Mouse (Mus musculus) liver, embryonic 12.5 days (tissue): ENCODE data around the gene Alx3. TPM values are rescaled to one million over a fixed set of nuclear protein-coding genes. Genes with fewer than 3 reads are reported as not detected.

ENCODE experiments used
- ATAC-seq: fragments of 200-750 bp; cut with Nextera tagmentation; 2 replicates; pipeline ENCODE4 v1.8.0; 2017; ENCODE audit warnings: moderate number of reproducible peaks, mild to moderate bottlenecking, moderate library complexity
- H3K27ac ChIP-seq: fragments of 300-500 bp; sonication (generic); 2 replicates; pipeline ENCODE4 v1.5.1; 2016; ENCODE audit warnings: mild to moderate bottlenecking
- H3K27me3 ChIP-seq: fragments of 300-500 bp; sonication (generic); replicated peaks from 2 replicates; pipeline ENCODE4 v1.6.1; 2016; ENCODE audit warnings: mild to moderate bottlenecking, moderate library complexity
- H3K36me3 ChIP-seq: fragments of 300-500 bp; sonication (generic); 2 replicates; pipeline ENCODE4 v1.6.1; 2016; ENCODE audit warnings: mild to moderate bottlenecking, moderate library complexity
- H3K4me1 ChIP-seq: fragments of 300-500 bp; sonication (generic); 2 replicates; pipeline ENCODE4 v1.6.1; 2016
- H3K4me2 ChIP-seq: fragments of 300-500 bp; sonication (generic); 2 replicates; pipeline ENCODE4 v1.6.1; 2016; ENCODE audit warnings: mild to moderate bottlenecking, moderate library complexity
- H3K4me3 ChIP-seq: fragments of 300-500 bp; sonication (generic); 2 replicates; pipeline ENCODE4 v1.5.1; 2016; ENCODE audit warnings: mild to moderate bottlenecking, moderate library complexity
- H3K9ac ChIP-seq: fragments of 300-500 bp; sonication (generic); 2 replicates; pipeline ENCODE4 v1.6.1; 2016; ENCODE audit warnings: mild to moderate bottlenecking, moderate library complexity
- H3K9me3 ChIP-seq: fragments of 300-500 bp; sonication (generic); replicated peaks from 2 replicates; pipeline ENCODE4 v1.6.1; 2016; ENCODE audit warnings: mild to moderate bottlenecking, moderate library complexity
- WGBS: fragments of 180-500 bp; shearing (Covaris S2); methylation state at CpG from one replicate; pipeline ENCODE4 v1.1.7; 2016; ENCODE audit not compliant: insufficient replicate concordance; 5-methylcytosine and 5-hydroxymethylcytosine counted together
- polyA plus RNA-seq: library from polyadenylated mRNA; unstranded; fragments of >200 nt; fragmentation: Nextera tagmentation; extraction: Ambion mirVana; gene quantifications from 2 replicates; pipeline ENCODE4 v1.2.1, GENCODE M21; 2016

Alx3 gene
- 0.69 and 0.76 TPM in 2 replicates for polyA plus RNA-seq

- ATAC-seq: no peak
Observed at GRCm38 (mm10) chr3:107594662-107595263, at the start of gene Alx3. Alx3 (plus strand) TSS chr3:107595031.

DNA sequence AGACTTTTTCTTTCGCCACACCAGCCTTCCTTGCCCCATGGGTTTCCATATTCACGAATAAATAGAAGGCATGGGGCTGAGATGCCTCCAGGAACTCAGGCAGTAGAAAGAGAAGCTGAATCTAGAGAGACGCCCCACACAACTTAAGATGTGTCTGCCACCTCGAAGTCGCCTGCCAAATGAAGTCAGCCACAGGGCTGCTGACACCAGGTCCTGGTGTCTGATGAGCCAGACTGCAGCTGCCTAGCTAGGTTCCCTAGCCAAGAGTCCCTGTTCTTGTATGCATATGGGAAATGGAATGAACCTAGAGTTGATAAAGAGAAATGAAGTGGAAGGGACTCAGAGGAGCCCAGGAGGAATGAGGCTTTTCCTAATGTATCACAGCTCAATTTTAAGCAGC is 49.6 kb upstream of the Alx3 start:
- no peaks in the 10 kb centered on the region for H3K9me3 ChIP-seq
- H3K36me3 ChIP-seq: no peaks in the 10 kb centered on the region
- 51% methylated on average over 5 of the region's 5 CpGs for WGBS

More at GRCm38 (mm10) chr3:107594662-107595263, at the start of gene Alx3:
- Histone ChIP-seq H3K9me3 (no peaks in the 10 kb centered on the region), H3K27me3 (peaks cover 95% of the 10 kb centered on the region), H3K4me2 (peak within 1 kb of the TSS; percentile 55), H3K9ac (no peak within 1 kb of the TSS), H3K4me1 (peaks cover 6% of the 10 kb centered on the region; the same call in 1 of the 2 replicates), H3K36me3 (no peaks in the 10 kb centered on the region), H3K4me3 (peak within 1 kb of the TSS; percentile 40), H3K27ac (no peak within 1 kb of the TSS)
- 2% methylated on average over 24 of the region's 46 CpGs for WGBS

GRCm38 (mm10) chr3:107545716-107546412 is 49.0 kb upstream of the Alx3 start:
- Histone ChIP-seq H3K27ac (no peak overlapping the region), H3K4me2 (no peak overlapping the region), H3K4me3 (no peak overlapping the region), H3K27me3 (peaks cover 16% of the 10 kb centered on the region), H3K36me3 (no peaks in the 10 kb centered on the region), H3K9me3 (no peaks in the 10 kb centered on the region), H3K9ac (no peak overlapping the region), H3K4me1 (no peaks in the 10 kb centered on the region)
- 57% methylated on average over 10 of the region's 10 CpGs for WGBS
- ATAC-seq: no peak

More for the DNA sequence above, 49.6 kb upstream of the Alx3 start:
- no peak overlapping the region for H3K27ac ChIP-seq
- no peaks in the 10 kb centered on the region for H3K4me1 ChIP-seq
- peaks cover 20% of the 10 kb centered on the region for H3K27me3 ChIP-seq
- no peak overlapping the region for H3K4me2 ChIP-seq
- no peak overlapping the region for H3K9ac ChIP-seq
- no peak overlapping the region for H3K4me3 ChIP-seq
- no peak for ATAC-seq

- no peaks in the 10 kb centered on the region for H3K9me3 ChIP-seq
- H3K4me3 ChIP-seq: no peak overlapping the region
- WGBS: 57% methylated on average over 2 of the region's 2 CpGs
- no peak overlapping the region for H3K9ac ChIP-seq
- H3K27me3 ChIP-seq: peaks cover 16% of the 10 kb centered on the region
- no peak for ATAC-seq
- H3K4me2 ChIP-seq: no peak overlapping the region
- no peaks in the 10 kb centered on the region for H3K4me1 ChIP-seq
- H3K27ac ChIP-seq: no peak overlapping the region
- no peaks in the 10 kb centered on the region for H3K36me3 ChIP-seq
Observed at GRCm38 (mm10) chr3:107546956-107547355, 47.9 kb upstream of the Alx3 start.

DNA sequence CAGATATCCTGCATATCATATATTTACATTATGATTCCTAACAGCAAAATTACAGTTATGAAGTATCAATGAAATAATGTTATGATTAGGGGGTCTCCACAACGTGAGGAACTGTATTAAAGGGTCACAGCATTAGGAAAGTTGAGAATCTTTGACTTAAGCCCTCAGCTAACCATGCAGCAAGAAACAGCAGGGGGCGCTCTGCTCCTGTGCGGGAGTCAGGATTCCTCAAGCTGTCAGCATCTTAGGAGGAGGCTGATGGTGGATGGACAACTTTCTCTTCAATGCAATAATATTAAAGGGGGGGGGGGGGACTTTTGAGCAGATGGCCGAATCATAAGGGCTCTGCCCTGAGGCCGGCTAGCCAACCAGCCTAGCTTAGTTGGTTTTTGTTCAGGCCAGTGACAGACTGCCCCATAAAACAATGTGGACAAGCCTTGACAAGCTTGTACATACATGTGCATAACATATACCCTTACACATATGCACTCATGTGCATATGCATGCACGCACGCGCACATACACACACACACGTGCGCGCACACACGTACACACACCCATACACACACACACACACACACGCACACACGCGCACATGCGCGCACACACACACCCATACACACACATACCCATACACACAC is 44.3 kb upstream of the Alx3 start:
- Histone ChIP-seq H3K27me3 (peaks cover 16% of the 10 kb centered on the region), H3K9me3 (no peaks in the 10 kb centered on the region), H3K27ac (no peak overlapping the region), H3K9ac (no peak overlapping the region), H3K4me1 (no peaks in the 10 kb centered on the region), H3K36me3 (no peaks in the 10 kb centered on the region), H3K4me3 (no peak overlapping the region), H3K4me2 (no peak overlapping the region)
- WGBS: 69% methylated on average over 16 of the region's 17 CpGs
- no peak for ATAC-seq

DNA sequence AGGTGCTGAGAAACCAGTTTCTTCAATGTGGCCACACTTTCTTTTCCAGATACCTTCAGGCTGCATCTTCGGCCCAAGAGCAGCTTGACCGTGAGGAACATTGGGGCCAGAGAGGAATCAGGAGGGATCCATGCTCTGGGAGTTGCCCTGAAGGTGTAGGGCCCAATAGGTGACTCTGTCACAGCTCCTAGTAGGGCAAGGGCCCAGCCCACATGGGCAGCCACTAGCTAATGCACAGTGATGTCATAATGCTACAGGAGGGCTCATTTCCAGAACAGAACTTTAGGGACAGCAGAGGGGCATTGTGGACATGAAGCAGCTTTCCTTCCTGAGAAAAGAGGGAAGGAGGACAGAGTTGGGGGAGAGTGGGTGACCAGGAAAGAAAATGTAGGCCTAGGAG is 40.0 kb upstream of the Alx3 start, which contains the start of gene Ubl4b:
Gene Ubl4b (minus strand): TSS at position 232 of the 400 bp plus-strand sequence.
- 77% methylated on average over 2 of the region's 2 CpGs for WGBS
- H3K9ac ChIP-seq: no peak within 1 kb of the TSS
- H3K27me3 ChIP-seq: peaks cover 6% of the 10 kb centered on the region
- ATAC-seq: no peak
- no peak within 1 kb of the TSS for H3K4me2 ChIP-seq
- H3K9me3 ChIP-seq: no peaks in the 10 kb centered on the region
- no peaks in the 10 kb centered on the region for H3K36me3 ChIP-seq
- H3K27ac ChIP-seq: no peak within 1 kb of the TSS
- no peaks in the 10 kb centered on the region for H3K4me1 ChIP-seq
- no peak within 1 kb of the TSS for H3K4me3 ChIP-seq

- H3K27ac ChIP-seq: no peak overlapping the region
- H3K9ac ChIP-seq: no peak overlapping the region
- peak; percentile 16; the same call in 1 of the 2 replicates for ATAC-seq
- 0 out of 2 replicates have a peak, but pooled peaks cover 4% of the 10 kb centered on the region for H3K4me1 ChIP-seq
- no peak overlapping the region for H3K4me3 ChIP-seq
- H3K27me3 ChIP-seq: peaks cover 6% of the 10 kb centered on the region
- no peak overlapping the region for H3K4me2 ChIP-seq
- 17% methylated on average over 3 of the region's 3 CpGs for WGBS
- no peaks in the 10 kb centered on the region for H3K36me3 ChIP-seq
- no peaks in the 10 kb centered on the region for H3K9me3 ChIP-seq
Observed at GRCm38 (mm10) chr3:107558740-107559139, 36.1 kb upstream of the Alx3 start.

- no peak overlapping the region for H3K27ac ChIP-seq
- peaks cover 6% of the 10 kb centered on the region for H3K27me3 ChIP-seq
- H3K4me3 ChIP-seq: no peak overlapping the region
- ATAC-seq: peak; percentile 31; the same call in 1 of the 2 replicates
- 0 out of 2 replicates have a peak, but pooled peaks cover 5% of the 10 kb centered on the region for H3K4me1 ChIP-seq
- H3K4me2 ChIP-seq: no peak overlapping the region
- H3K36me3 ChIP-seq: no peaks in the 10 kb centered on the region
- 14% methylated on average over 3 of the region's 3 CpGs for WGBS
- H3K9me3 ChIP-seq: no peaks in the 10 kb centered on the region
- no peak overlapping the region for H3K9ac ChIP-seq
Observed at GRCm38 (mm10) chr3:107559183-107559582, 35.6 kb upstream of the Alx3 start.

GRCm38 (mm10) chr3:107562104-107562503 is 32.7 kb upstream of the Alx3 start:
- H3K4me3 ChIP-seq: no peak overlapping the region
- H3K4me1 ChIP-seq: 0 out of 2 replicates have a peak, but pooled peaks cover 5% of the 10 kb centered on the region
- no peak for ATAC-seq
- no peaks in the 10 kb centered on the region for H3K36me3 ChIP-seq
- H3K27ac ChIP-seq: no peak overlapping the region
- H3K27me3 ChIP-seq: peaks cover 20% of the 10 kb centered on the region
- H3K9ac ChIP-seq: no peak overlapping the region
- no peaks in the 10 kb centered on the region for H3K9me3 ChIP-seq
- H3K4me2 ChIP-seq: no peak overlapping the region
- WGBS: 72% methylated on average over 2 of the region's 2 CpGs

- Histone ChIP-seq H3K9me3 (no peaks in the 10 kb centered on the region), H3K4me3 (no peak overlapping the region), H3K4me1 (0 out of 2 replicates have a peak, but pooled peaks cover 5% of the 10 kb centered on the region), H3K36me3 (no peaks in the 10 kb centered on the region), H3K4me2 (no peak overlapping the region), H3K9ac (no peak overlapping the region), H3K27me3 (peaks cover 17% of the 10 kb centered on the region), H3K27ac (no peak overlapping the region)
- WGBS: 61% methylated on average over 4 of the region's 4 CpGs
- no peak for ATAC-seq
Observed at GRCm38 (mm10) chr3:107562591-107562990, 32.2 kb upstream of the Alx3 start.

DNA sequence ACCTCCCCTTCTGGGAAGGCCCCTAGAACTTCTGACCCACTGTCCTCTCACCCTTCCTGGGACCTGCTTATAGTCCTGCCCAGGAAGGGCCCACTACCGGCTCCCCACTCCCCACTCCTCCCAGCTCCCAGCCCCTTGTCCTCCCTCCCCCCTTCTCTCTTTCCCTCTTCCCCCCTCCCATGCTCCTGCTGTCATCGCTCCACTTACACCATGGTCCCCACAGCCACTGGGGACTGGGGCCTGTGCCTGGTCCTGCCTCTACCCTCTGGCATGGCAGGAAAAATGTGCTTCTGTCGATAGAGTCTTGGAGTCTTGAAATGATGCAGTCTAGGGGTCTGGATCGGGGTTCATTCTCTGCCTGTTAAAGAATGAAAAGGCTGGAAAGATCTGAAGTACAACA is 31.0 kb upstream of the Alx3 start:
- no peak overlapping the region for H3K27ac ChIP-seq

DNA sequence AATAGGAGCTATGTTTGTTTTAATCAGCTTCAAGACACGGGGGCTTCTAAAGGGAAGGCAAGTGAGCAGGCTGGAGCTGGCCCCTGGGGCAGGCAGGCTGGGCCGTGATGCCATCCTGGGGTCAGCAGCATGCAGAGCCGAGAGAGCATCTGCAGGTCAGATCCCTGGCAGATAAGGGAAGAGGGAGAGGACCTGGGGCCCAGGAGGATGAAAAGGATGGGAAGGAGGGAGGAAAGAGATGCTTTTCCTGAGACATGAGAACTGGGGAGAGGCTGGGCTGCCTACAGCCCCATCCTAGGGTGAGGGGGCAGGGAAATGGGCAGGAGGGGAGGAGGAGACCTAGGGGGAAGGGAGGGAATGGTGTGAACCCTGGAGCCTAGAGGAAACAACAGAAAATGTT is 29.5 kb upstream of the Alx3 start:
- H3K27ac ChIP-seq: no peak overlapping the region

More for the DNA sequence above, 31.0 kb upstream of the Alx3 start:
- 0 out of 2 replicates have a peak, but pooled peaks cover 5% of the 10 kb centered on the region for H3K4me1 ChIP-seq
- H3K9me3 ChIP-seq: no peaks in the 10 kb centered on the region
- ATAC-seq: no peak
- 27% methylated on average over 4 of the region's 4 CpGs for WGBS
- peaks cover 30% of the 10 kb centered on the region for H3K27me3 ChIP-seq
- H3K36me3 ChIP-seq: no peaks in the 10 kb centered on the region
- no peak overlapping the region for H3K9ac ChIP-seq
- H3K4me2 ChIP-seq: no peak overlapping the region
- no peak overlapping the region for H3K4me3 ChIP-seq

More for the DNA sequence above, 29.5 kb upstream of the Alx3 start:
- Histone ChIP-seq H3K4me1 (0 out of 2 replicates have a peak, but pooled peaks cover 5% of the 10 kb centered on the region), H3K4me2 (no peak overlapping the region), H3K27me3 (peaks cover 43% of the 10 kb centered on the region), H3K9ac (no peak overlapping the region), H3K4me3 (no peak overlapping the region), H3K36me3 (no peaks in the 10 kb centered on the region), H3K9me3 (no peaks in the 10 kb centered on the region)
- ATAC-seq: no peak
- 41% methylated on average over 3 of the region's 3 CpGs for WGBS
